Mouse (Mus musculus) heart, postnatal 14 days (tissue): Measurements from ENCODE around the gene Rcor1. TPM values are rescaled to one million over a fixed set of nuclear protein-coding genes. Genes with fewer than 3 reads are reported as not detected.
"Not testable (repeated sequence)": the region's sequence is repeated elsewhere in the genome, so short reads cannot be mapped to it uniquely, and the experiment has no call there.

ENCODE experiments used
- DNase-seq, 2 experiments: peaks; one replicate each; pipeline ENCODE4 v3.0.0; 2021 to 2022
- intact Hi-C: fragments of 180-260 bp; cut with DNase I; formaldehyde crosslinking; loops from one replicate; pipeline ENCODE4 v1.15.1; 2025
- total RNA-seq, 2 experiments: library from RNA; stranded (reverse); gene quantifications; 2 replicates each; pipeline ENCODE4 v1.2.3; 2021

Gene Rcor1
- total RNA-seq, 2 experiments from 2014 or later, result 22.0 to 22.3 TPM

DNA sequence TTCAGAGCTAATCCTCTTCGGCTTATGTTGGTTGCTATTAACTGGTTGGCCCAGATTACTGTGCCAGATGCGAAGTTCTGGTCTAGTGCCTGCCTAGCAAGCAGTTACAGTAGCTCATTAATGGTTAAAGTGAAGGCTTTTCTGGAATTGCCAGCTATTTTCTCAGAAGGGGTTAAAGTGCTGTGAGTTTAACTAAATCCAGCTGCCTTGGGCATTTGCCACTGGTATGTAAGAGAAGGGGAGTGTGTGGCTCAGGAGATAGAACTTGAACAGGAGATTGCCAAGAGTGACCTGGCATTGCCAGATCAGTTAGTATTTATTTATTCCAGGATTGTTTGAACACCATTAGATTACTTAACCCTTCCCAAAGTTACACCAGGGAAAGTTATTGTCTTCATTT is 11.1 kb downstream of the Rcor1 start:
- intact Hi-C loops, result no loop called here
- no peak for DNase-seq

DNA sequence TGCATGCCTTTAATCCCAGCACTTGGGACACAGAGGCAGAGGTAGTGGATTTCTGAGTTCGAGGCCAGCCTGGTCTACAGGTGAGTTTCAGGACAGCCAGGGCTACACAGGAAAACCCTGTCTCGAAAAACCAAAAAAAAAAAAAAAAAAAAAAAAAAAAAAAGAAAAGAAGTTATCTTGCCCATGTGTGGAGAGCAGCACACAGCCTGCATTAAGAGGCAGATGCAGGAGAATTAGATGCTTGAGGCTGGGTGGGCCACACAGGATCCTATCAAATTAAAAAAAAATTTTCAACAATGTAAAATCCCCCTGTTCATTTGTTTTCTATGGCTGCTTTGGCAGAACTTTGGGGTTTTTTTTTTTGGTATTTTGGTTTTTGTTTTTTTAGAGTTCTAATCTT is 24.2 kb downstream of the Rcor1 start:
- intact Hi-C loops, result no loop called here
- no peak for DNase-seq

DNA sequence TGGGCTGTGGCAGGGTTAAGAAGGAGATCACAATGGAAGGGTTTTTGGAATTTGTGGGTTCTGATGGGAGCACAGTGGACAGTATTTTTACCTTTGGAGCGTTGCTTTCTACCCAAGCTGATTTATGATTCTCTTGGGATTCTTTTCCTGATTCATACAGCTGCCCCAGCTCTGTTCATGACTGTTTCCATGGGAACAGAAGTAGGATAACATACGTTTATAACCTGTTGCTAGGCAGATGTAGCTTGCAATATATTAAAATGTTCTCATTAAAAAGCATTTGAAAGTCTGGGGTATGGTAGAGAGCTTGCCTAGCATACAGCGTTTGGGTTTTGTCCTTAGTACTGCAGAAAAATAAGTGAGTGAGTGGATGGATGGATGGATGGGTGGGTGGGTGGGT is 25.1 kb downstream of the Rcor1 start:
- DNase-seq, result no peak
- intact Hi-C loops, result no loop called here

DNA sequence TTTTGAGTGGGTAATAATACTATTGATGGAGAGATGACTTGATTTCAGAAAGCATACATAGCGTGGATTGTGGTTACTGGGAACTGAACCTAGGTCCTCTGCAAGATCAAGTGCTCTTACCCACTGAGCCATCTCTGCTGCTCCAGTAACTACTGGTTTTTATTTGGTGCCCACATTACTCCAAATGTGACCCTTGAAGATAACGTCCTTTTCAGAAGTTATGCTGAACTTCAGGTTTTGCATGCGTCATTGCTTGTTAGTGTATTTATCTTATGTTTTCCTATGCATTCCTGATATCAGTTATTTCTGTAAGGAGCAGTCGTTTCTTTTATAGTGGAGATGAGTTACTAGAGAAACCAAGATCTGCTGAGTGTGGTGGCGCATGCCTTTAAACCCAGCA is 26.2 kb downstream of the Rcor1 start:
- intact Hi-C loops, result no loop called here
- DNase-seq, result no peak

DNA sequence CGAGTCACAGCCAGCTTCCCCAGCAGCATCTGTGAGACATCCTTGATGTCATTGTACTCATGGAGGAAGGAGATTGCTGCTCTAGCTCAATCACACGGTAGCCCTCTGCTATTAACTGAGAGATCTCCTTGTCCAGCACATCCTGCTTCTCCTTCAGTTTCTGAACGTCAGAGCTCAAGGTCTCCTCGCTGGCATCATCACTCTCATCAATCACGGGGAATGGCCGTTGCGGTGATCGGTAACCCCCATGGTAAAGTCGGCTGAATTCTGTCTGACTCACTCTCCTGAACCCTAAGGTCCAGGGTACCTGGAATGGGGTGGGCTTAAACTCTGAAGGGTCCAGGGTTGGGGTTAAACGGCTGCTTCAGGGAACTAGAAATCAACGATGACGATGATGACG is 28.7 kb downstream of the Rcor1 start:
- intact Hi-C loops, result no loop called here
- DNase-seq, result no peak

DNA sequence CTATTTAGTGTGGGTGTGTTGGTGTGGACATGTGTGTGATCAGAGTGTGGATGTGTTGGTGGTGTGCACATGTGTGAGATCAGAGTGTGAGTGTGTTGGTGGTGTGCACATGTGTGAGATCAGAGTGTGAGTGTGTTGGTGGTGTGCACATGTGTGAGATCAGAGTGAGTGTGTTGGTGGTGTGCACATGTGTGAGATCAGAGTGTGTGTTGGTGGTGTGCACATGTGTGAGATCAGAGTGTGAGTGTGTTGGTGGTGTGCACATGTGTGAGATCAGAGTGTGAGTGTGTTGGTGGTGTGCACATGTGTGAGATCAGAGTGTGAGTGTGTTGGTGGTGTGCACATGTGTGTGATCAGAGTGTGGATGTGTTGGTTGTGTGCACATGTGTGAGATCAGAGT is 30.1 kb downstream of the Rcor1 start:
- DNase-seq, intact Hi-C loops: not testable (repeated sequence)

DNA sequence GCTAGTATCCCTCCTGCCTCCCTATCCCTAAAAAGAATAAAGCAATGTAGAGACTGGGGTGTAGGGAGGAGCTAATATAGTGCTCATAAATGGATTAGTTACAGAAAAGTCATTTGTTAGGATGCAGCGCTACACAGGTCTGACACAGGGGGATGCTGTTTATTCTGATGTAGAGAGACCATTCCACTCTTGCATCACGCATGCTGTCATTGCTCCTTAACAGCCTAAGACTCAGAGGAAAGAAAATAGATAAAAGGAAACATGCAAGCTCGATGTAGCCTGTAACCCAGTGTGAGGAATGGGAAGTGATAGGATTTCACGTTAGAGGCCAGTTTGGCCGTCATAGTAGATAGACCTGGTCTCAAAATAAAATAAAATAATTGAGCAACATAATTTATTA is 31.9 kb downstream of the Rcor1 start:
- intact Hi-C loops, result no loop called here

DNA sequence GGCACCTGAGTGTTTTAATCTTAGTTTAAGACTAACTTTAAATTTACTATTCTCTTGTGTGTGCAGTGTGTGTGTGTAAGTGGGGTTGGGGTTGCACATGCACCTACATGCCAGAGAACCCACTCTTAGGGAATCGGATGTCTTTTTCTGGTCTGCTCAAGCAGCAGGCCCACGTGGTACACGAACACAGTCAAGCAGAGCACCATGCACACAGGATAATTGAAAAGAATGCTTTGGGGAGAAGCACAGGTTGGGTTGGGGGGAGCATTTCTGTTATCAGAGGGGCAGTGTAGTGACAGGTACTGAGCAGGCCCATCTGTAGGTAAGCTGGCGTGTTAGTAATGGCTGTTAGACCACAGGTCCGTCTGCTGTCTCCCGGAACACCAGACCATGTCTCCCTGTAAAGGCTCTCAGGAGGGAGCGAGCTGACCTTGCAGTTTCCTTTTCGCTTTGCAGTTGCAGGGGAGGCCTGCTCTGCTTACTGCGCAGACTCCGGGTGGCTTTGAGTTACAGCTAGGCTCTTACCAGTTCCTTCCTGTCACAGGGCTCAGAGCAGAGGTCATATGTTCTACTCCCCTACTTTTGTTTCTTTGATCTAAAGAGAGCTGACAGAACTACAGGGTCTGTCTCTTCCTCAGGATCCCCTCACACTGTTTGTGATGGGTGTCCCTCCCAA is 32.5 kb downstream of the Rcor1 start:
- intact Hi-C loops, result no loop called here
- DNase-seq, result peak; percentile 26 to 40

More for the DNA sequence above, 31.9 kb downstream of the Rcor1 start:
- DNase-seq, result no peak

DNA sequence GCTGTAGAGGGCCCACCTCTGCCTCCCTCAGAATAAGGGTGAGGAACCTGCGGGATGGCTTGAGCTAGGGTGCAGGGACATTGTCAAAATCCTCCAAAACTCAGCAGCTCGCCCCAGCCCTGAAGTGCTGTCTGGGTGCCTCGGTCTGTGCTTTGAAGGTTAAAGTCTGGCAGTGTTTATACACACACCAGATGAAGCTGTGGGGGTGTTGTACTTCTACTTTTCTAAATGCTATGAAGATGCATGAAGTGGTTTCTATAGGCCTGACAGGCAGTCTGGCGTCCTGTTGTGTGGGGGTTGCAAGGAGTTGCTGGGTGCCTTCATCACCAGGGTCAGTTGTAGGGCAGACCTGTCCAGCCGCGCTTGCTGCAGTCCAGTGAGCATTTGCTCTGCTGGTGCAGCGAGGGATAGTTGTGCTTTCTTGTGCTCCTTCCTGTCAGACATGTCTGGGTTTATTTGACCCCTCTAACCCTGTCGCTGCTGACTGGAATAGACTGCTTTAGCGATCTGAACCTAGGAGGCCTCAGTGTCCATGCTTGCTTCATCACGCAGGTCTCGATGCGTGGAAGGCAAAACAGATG is 37.3 kb downstream of the Rcor1 start:
- no peak for DNase-seq
- intact Hi-C loops, result no loop called here

DNA sequence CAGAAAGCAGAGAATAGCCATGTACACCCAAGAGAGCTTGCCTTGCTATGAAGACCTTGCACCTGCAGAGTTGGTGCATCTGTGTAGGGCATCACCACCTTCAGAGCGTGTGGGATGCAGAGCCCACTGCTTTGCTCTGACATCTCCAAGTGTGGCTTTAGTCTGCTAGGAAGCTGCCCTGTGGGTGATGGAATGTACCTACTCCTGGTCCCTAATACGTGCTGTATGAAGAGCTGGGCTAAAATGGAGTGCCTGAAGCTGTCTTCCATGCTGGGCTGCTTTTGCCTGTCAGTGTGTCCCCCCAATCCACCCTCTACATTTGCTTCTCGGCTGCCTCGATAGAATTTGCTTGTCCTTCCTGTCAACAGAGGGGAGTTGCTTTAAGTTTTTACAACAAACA is 46.4 kb downstream of the Rcor1 start:
- intact Hi-C loops, result loop anchor here (5.0 kb wide), 3 partner anchors 57 to 157 kb away; partner anchors contain the start of gene Traf3
- no peak for DNase-seq

DNA sequence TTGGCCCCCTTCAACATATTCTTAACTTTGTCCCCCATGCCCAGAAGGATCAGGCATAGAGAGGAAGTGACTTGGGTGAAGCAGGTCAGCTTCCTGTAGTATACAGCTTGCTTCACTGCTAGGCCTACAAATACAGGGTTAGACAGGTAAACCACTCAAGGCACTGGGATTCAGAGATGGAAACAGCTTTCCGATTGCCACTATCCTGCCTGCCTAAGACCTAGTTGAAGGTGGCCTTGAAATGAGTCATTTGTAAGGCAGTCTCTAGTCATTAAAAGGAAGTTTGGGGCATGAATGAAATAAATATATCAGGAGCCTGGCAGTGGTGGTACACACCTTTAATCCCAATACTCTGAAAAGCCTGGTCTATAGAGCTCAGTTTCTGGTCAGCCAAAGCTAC is 47.9 kb downstream of the Rcor1 start:
- intact Hi-C loops, result loop anchor here (5.0 kb wide), 3 partner anchors 55 to 155 kb away; partner anchors contain the start of gene Traf3
- DNase-seq, result no peak

DNA sequence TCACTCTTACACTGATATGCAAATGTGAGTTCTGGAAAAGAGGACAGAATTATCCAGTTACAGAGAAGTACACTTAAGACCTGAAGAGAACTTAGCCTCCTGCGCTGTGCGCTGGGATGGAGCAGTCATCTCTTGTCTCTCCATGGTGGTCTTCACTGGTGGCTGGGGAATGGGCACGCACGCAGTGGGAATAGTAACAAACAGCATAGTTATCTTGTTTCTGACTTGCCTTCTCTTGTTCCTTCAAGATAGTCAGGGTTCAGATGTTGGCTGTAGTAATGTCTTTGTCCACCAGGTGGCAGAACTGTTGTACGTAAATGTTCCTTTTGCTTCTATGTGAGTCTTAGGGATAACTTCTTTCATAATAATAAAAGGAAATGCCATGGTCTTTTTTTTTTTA is 49.0 kb downstream of the Rcor1 start:
- intact Hi-C loops, result loop anchor here (5.0 kb wide), 3 partner anchors 54 to 154 kb away; partner anchors contain the start of gene Traf3
- DNase-seq, result peak; percentile 67 to 80

DNA sequence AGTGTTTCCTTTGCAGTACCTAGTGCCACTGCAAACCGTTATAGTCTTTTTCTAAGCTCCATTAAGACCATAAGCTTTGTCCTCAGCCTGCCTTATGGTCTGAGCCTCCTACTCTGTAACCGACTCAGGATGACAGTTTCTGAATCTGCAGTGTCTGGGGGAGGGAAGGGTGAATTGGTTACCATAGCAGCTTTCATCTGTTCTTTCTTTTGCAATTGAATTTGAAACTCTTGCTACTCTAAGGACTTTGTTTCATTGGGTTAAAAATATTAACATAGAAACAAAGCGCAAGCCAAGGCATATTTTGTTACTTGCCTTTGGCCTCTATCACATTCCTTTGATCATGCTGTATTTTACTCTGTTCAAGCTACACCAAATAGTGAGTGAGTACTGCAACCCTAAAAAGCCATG is 49.6 kb downstream of the Rcor1 start:
- intact Hi-C loops, result loop anchor here (5.0 kb wide), 3 partner anchors 54 to 154 kb away; partner anchors contain the start of gene Traf3
- DNase-seq, result no peak

DNA sequence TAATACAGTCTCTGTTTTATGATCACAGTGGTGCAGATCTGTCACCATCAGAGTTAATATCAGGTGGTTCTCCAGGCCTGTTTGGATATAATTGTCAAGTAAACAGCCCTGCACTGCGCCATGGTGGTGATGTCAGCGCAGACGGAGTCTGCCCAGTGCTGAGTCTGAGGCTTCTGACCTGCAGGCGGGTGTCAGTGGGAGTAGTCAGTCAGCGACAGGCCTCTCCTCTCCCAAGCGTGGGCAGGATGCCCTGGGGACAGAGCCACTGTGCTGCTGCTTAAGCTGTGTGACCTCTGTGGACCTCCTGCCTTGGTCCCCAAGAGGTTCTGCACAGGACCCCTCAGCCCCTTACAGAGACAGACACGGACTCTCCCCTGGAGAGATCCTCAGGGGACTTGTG is 50.0 kb downstream of the Rcor1 start:
- DNase-seq, result peak; percentile 24 to 46
- intact Hi-C loops, result loop anchor here (5.0 kb wide), 3 partner anchors 53 to 153 kb away; partner anchors contain the start of gene Traf3

DNA sequence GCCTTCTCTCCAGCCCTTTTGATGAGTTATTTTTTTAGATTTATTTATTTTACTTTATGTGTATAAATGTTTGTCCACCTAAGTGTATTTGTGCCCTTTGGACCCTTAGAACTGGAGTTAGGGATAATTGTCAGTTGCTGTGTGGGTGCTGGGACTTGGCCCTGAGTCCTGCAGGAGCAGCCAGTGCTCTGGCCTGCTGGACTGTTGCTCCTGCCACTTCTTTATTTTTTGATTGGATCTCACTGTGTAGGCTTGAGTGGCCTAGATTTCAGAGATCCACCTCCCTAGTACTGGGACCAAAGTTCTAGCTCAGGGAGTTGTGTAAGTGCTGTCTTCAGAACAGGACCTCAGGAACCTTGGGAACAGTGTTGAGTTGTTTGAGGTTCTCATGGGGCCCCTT is 51.6 kb downstream of the Rcor1 start:
- DNase-seq, result no peak
- intact Hi-C loops, result no loop called here

DNA sequence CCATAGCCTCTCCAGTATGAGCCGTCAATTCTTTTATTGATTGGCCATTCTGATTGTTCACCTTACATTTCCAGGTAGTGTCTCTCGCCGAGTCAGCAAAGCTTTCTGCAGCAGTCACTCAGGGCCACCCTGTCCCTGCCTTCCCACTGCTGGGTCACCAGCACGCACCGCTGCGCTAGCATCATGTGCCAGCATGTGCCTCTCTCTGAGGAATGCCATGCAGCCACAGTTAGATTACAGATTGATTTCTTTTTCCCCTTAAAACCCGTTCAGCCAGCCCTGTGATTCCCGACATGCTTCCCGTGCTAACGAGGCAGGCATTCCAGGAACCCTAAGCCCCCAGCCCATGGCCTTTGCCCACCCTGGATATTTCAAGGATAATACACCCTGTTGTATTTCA is 52.8 kb downstream of the Rcor1 start:
- peak in 1 of 2 experiments; percentile 11 for DNase-seq
- intact Hi-C loops, result no loop called here

DNA sequence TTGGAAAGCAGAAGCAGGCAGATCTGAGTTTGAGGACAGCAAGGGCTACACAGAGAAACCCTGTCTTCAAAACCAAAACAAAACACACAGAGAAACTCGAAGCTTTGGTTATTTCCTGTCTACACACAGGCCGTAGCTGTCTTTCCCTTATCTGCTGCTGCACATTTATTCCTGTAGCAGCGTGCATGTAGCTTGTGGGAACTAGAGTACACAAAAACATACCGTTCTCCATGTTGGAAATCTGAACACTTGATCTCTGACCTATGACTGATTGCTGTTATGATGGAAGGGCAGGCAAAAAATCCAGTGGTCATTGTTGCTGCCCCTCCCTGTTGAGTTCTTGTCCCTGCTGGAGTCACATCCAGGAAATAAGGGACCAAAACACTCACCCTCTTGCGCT is 54.9 kb downstream of the Rcor1 start:
- DNase-seq, result no peak
- intact Hi-C loops, result no loop called here

DNA sequence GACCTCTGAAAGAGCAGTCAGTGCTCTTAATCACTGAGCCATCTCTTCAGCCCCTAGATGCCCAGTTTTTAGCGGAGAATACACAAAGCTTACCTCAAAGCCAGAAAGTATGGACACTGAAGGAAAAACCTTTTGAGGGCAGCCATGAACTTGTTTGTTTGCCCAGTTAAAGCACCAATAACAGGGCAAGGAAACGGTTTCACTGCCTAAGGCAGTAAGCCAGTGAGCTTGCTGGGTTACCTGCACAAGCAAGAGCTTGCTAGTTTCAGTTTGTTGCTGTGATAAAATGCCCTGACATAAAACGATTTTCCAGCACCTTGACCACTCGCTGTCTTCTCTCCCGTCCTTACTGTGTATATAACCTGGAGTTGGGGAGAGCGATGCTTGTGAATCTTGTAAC is 55.9 kb downstream of the Rcor1 start:
- intact Hi-C loops, result no loop called here
- DNase-seq, result no peak

DNA sequence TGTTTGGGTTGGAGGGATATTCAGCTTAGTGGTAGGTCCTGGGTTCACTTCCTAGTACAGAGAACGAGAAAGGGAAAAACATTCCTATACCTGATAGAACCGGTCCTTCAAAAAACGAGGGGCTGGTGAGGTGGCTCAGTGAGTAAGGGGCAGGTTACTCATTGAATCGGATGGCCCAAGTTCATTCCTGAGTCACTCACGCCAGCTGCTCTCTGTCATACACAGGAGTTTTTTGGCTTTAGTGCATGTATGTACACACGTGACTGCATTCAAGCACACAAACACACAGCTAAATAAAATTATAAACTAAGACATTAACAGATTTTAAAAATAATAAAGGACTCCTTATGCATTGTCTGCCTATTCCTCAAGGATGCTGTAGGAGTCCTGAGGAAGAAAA is 57.1 kb downstream of the Rcor1 start:
- intact Hi-C loops, result no loop called here
- no peak for DNase-seq

DNA sequence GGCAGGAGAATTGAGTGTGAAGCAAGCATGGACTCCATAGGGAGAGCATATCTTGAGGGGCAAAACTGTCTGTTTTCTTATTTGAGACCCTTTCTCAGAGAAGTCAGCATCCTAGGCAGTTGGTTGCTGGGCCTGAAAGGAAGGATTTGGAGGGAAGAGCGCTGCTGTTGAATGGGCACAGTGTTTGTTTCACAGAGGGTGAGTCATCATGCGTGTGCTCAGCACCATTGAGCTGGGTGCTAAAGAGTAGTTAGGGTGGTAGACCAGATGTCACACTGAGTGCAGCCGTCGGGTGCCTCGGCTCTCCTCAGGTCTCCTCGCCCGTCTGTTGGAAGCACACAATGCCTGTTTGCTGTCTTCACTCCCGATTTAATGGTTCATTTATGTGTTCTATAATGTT is 57.9 kb downstream of the Rcor1 start:
- intact Hi-C loops, result no loop called here

DNA sequence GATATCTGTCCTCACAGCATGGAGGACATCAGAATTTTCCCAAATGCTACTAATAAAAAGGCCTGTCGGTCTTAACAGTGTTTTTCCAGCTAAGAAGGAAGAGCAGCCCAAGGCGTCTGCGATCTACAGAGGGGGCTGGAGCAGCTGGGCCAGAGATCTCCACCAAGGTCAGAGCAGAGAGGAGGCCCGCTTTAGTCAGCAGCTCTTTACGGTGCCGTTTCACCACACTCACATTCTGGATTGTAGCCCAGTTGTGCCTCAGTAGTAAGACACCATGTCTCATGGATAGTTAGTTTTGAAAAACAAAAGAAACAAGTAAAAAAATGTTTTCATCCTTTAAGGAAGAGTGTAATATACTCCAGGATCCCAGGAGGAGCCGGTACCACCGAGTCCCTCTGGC is 72.0 kb downstream of the Rcor1 start:
- intact Hi-C loops, result no loop called here
- no peak for DNase-seq

More for the DNA sequence above, 57.9 kb downstream of the Rcor1 start:
- no peak for DNase-seq

DNA sequence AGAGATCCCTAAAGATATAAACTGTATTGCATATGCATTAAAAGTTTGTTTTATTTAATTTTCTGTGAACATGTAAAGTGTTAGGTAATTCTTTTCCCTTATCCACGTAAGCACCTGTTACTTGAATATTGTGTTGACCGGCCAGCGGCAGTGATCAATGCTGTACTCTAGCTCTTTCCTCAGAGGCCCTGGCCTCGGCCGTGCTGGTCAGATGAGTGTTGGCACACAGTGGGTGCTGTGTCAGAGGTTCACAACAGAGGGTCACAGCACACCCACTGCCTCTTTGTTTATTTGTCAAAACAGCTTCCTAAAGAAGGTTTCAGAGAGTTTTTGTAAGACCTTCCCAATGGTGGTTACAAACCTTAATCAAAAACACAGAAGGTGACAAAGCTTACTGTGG is 75.4 kb downstream of the Rcor1 start:
- no peak for DNase-seq
- intact Hi-C loops, result no loop called here
